Mouse (Mus musculus) T-helper 1 cell (primary cell): ENCODE data around the gene Pdlim7.

Experiments used
- in situ Hi-C: fragments of 300-600 bp; cut with MboI, MseI; formaldehyde crosslinking; loops from one replicate; pipeline ENCODE4 v1.15.1; 2025; ENCODE audit warnings: high pct_unique_total_duplicates

The Pdlim7 gene

DNA sequence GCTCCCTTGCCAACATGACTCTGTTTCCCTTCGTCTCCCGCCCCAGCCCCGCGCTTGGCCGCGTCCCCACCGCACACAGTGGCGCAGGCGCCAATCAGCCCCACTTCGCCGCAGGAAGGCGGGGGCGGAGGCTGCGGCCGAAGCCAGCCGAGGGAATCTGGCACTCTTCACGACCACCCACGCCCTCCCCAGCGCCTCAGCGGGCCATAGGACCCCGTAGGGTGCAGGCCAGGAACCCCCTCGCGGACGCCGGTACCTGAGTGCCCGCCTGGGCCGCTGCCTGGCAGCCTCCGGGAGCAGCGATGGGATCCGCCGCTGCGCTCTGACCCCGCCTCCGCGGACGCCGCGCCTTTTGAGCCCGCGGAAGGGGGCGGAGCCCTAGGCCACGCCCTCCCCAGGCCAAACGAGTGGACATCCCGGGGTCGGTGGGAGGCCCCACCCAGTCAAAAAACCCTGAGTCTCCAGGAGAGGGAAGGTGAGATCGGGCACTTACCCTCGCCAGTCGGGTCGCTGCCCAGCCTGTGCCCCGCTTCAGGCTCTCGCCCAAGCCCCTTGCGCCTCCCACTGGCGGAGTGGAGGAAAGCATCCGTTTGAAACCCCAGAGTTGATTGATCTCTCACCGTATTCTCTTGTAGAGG lies at the start of gene Pdlim7:
TSS of gene Pdlim7 (minus strand) at position 566 of the 638 bp plus-strand sequence.
- in situ Hi-C loops: loop anchor here (5.0 kb wide), 1 partner anchor 36 kb away; no protein-coding TSS in a partner anchor

GRCm38 (mm10) chr13:55557499-55557898 lies 44.0 kb upstream of the Pdlim7 start:
- in situ Hi-C loops: loop anchor here (5.0 kb wide), 1 partner anchor 50 kb away; no protein-coding TSS in a partner anchor

- in situ Hi-C loops: loop anchor here (5.0 kb wide), 1 partner anchor 49 kb away; no protein-coding TSS in a partner anchor
Observed at GRCm38 (mm10) chr13:55555921-55556320, 42.4 kb upstream of the Pdlim7 start.

DNA sequence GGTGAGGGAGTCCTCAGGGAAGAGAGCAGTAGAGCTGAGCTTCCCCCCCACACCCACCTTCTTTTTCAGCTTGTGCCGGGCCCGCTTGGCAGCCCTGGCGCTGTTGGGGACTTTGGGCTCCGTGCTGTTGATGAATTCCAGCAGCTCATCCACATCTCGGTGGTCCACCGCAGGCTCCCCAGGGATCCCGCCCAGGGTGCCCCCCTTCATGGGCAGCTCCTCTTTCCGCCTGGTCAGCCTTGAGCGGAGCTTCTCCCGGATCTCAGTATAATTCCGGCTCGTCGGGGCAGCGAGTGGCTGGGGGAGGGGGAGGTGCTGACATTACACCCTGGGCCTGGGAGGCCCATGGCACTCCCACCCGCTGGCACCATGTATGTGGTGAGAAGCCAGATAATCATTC lies 35.6 kb upstream of the Pdlim7 start:
- in situ Hi-C loops: no loop called here

DNA sequence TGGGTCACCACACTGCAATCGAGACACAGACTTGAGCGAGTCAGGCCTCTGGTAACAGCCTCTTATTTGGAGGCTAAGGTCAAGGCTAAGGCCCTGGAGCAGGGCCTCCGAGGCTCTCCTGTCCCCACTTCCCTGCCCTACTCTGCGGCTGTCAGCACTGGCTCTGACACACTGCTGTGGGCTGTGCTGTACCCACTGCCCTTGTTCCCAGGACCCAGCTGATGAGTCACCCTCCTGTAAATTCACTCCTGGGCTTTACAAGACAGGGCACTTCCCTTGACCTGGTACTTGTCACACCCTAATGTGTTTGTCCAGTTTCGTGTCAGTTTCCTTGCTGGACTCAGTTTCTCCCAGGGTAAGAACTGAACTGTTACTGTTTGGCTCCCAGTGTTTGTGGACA lies 35.0 kb upstream of the Pdlim7 start:
- in situ Hi-C loops: no loop called here

- in situ Hi-C loops: no loop called here
Observed at GRCm38 (mm10) chr13:55547916-55548315, 34.4 kb upstream of the Pdlim7 start.

GRCm38 (mm10) chr13:55544792-55545191 lies 31.3 kb upstream of the Pdlim7 start:
- in situ Hi-C loops: no loop called here

DNA sequence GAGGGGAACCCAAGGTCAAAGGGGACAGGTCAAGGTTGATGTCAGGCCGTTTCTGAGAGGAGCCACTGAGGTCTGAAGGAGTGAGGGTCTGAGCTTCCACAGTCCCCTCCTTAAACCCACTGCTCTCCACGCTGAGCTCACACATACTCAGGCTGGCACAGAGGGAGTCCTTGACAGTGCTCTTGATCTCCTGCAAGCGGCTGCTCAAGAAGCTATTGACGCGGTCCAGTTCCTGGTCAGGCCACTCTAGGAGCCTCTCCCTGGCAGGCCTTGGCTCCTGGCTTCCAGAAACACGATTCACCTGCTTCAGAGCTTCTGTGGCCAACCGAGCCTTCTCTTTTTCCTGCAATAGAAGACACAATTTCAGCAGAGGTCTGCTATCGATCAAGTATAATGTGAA lies 30.0 kb upstream of the Pdlim7 start:
- in situ Hi-C loops: no loop called here

DNA sequence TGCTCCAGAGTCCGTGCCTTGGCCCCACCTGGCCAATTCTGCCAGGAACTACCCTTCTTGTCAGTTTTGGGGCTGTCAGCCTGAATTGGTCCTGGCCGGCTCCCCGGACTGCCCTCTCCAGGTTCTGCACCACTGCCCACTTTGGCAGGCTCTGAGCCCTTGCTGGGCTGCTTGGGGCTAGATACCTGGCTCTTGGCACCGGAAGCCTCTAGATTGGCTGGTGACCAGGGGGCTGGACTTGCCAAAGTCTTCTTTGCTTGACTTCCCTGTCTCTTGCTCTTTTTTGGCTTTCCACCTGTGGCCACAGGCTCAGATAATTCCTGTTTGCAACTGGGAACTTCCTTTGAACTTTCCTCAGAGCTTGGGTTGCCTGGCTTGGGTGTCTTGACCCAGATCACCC lies 29.4 kb upstream of the Pdlim7 start:
- in situ Hi-C loops: no loop called here

- in situ Hi-C loops: no loop called here
Observed at GRCm38 (mm10) chr13:55540933-55541332, 27.5 kb upstream of the Pdlim7 start.

DNA sequence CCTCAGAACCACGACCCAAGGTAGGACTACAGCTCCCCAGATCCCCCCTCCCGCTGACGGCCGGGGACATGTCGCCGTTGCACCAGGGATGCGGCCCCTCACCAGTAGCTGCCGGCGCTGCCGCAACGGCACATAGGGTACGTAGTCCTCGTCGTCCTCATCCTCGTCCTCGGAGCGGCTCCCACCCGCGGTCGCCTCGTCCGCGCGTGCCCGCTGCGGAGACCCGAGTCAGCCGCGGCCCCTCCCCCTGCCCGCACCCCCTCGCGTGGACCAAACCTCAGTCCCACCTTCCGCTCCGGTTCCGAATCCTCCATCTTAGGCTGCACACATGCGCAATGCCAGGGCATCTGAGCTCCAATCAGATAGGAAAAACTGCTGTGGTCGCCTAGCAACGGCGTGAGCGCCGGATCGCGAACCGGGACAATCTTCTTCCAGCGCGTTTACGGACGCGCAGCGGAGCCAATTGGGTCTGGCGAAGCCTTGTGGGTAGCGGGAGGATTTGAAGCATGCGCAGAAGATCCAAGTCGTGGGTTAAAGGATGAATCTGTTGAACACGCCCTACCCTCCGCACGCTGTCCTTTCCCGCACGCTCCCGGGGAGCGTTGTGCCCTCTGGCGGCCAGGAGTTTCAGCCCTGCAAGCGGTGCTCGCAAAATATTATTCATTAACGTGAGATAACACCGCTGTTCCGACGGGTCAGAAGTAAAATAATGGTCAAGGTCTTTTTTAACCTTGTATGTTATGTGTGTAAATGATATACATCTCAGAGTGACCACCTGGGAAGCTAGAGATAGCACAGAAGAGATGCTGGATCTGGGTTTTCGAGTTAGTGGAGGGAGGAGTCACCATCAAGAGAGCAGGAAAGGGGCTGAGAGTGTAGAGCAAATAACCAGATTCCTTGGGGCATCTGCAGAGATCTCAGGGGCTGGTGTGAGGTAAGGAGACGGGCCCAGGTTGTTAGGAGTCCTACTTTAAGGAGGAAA lies 23.0 kb upstream of the Pdlim7 start, which contains the start of gene Ddx41:
TSS of gene Ddx41 (minus strand) at position 465 of the 982 bp plus-strand sequence.
- in situ Hi-C loops: no loop called here

DNA sequence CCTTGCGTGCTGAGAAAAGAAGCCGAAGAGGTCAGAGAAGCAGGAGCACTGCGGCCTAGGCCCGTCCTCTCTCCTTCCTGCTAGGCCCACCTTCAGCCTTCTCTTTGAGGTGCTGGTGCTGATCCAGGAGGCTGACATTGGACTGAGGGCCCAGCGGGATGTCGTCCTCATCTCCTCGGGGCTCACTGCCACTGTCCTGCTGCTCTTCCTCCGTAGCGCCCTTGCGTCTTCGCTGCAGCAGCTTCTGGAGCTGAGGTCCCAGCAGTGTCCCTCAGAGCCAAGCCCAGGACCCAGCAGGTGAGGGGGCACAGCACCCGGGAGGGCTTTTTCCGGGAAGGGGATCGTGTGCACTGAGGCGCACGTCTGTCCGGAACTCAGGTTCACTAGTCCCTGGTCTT lies 22.3 kb upstream of the Pdlim7 start:
- in situ Hi-C loops: no loop called here

GRCm38 (mm10) chr13:55535191-55535590 lies 21.7 kb upstream of the Pdlim7 start:
- in situ Hi-C loops: no loop called here

- in situ Hi-C loops: no loop called here
Observed at GRCm38 (mm10) chr13:55529198-55529915, 15.9 kb upstream of the Pdlim7 start, which contains the start of gene Dok3. TSS of gene Dok3 (minus strand) at chr13:55529296.

GRCm38 (mm10) chr13:55527834-55528772 lies 14.6 kb upstream of the Pdlim7 start:
- in situ Hi-C loops: no loop called here

- in situ Hi-C loops: no loop called here
Observed at GRCm38 (mm10) chr13:55527212-55527611, 13.7 kb upstream of the Pdlim7 start.

DNA sequence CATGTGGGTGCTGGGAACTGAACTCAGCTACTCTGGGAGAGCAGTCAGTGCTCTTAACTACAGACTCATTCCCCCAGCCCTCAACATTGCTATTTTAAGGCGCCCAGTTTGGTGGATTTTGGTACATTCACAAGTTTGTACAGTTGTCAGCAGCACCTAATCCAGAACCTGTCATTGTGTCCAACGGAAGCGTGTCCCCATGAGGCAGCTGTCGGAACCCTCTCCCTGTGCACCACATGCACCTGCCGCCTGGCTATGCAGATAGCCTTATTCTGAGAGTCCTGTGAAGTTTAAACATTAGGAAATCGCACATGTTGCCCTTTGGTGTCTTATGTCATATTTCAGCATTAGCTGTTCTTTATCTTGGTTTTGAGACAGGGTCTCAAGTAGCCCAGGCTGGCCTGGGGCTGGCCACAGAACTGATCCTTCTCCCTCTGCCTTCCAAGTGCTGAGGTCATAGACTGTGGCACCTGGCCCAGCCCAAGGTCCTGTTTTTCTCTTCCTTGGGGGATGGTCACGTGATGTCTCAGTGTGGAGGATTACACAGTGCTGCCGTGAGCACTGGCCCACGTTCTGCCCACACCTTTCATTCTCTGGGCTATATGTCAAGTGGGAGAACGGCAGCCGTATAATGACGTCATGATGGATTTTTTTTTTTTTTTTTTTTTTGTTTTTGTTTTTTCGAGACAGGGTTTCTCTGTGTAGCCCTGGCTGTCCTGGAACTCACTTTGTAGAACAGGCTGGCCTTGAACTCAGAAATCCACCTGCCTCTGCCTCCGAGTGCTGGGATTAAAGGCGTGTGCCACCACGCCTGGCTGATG lies 12.5 kb upstream of the Pdlim7 start:
- in situ Hi-C loops: no loop called here

DNA sequence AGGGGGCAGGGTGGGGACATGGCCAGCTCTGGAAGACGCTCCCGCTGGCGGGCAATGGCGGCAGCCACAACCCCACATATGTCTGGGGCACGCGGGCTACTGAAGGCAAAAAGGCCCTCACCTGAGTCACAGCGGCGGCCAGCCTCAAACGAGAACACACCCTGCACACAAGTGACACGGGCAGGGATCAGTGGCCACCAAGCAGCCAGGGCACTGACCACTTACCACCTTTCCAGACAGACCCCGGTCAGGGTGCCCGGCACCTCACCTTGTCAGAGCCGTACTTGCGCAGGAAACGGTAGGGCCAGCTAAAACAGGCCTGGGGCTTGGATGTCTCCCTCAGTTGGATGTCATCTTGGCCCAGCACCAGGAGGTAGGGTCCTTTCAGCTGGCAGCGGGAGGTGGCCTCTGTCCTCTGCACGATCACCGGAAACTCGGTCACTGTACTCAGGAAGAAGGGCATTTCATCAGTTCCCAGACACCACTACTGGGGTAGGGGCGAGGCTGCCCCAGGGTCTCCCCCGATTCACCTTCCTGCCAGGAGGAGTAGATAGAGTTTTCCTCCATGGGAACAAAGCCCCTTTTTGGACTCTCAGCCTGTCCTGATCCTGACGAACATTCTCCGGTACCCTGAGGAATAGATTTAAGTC lies 10.6 kb upstream of the Pdlim7 start:
- in situ Hi-C loops: loop anchor here (5.0 kb wide), 1 partner anchor 117 kb away; no protein-coding TSS in a partner anchor

DNA sequence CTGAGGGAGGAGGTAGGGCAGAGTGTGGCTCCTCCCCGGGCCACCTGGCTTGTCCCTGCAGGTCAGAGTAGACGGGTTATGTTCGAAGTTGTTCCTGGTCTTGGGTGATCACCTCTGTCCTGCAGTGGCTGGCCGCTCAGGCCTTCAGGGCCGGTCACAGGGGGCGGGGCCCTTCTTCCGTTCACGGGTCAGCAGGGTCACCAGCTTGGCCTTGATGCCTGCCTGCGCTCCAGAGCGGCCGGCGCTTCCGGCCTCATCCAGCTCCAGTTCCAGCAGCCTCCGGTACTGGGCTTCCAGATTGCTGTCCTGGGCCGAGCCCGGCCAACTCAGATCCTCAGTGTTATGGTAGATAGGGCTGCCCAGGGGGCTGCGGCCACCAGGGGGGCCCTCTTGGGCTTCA lies 9.8 kb upstream of the Pdlim7 start:
- in situ Hi-C loops: loop anchor here (5.0 kb wide), 1 partner anchor 116 kb away; no protein-coding TSS in a partner anchor
